Mouse (Mus musculus) liver, embryonic 15.5 days (tissue): Measurements from ENCODE around the gene Cd1d1. TPM values are rescaled to one million over a fixed set of nuclear protein-coding genes. Genes with fewer than 3 reads are reported as not detected.
"Not testable (repeated sequence)": the region's sequence is repeated elsewhere in the genome, so short reads cannot be mapped to it uniquely, and the experiment has no call there.

Experiments used
- ATAC-seq: fragments of 200-750 bp; cut with Nextera tagmentation; 2 replicates; pipeline ENCODE4 v1.8.0; 2017; ENCODE audit warnings: moderate number of reproducible peaks, mild to moderate bottlenecking, moderate library complexity; ENCODE audit not compliant: insufficient read depth
- H3K27ac ChIP-seq: fragments of 300-500 bp; sonication (generic); replicated peaks from 2 replicates; pipeline ENCODE4 v1.5.1; 2015; ENCODE audit warnings: mild to moderate bottlenecking, inconsistent platforms
- H3K27me3 ChIP-seq: fragments of 300-500 bp; sonication (generic); 2 replicates; pipeline ENCODE4 v1.6.1; 2015; ENCODE audit warnings: mild to moderate bottlenecking, inconsistent platforms
- H3K36me3 ChIP-seq: fragments of 300-500 bp; sonication (generic); replicated peaks from 2 replicates; pipeline ENCODE4 v1.6.1; 2015; ENCODE audit warnings: moderate library complexity, mild to moderate bottlenecking, inconsistent platforms
- H3K4me1 ChIP-seq: fragments of 300-500 bp; sonication (generic); replicated peaks from 2 replicates; pipeline ENCODE4 v1.6.1; 2015; ENCODE audit warnings: inconsistent platforms
- H3K4me2 ChIP-seq: fragments of 300-500 bp; sonication (generic); 2 replicates; pipeline ENCODE4 v1.6.1; 2015; ENCODE audit warnings: moderate library complexity, mild to moderate bottlenecking, inconsistent platforms
- H3K4me3 ChIP-seq: fragments of 300-500 bp; sonication (generic); replicated peaks from 2 replicates; pipeline ENCODE4 v1.5.1; 2015; ENCODE audit warnings: mild to moderate bottlenecking, inconsistent platforms
- H3K9ac ChIP-seq: fragments of 300-500 bp; sonication (generic); 2 replicates; pipeline ENCODE4 v1.6.1; 2015; ENCODE audit warnings: moderate library complexity, mild to moderate bottlenecking, inconsistent platforms
- H3K9me3 ChIP-seq: fragments of 300-500 bp; sonication (generic); replicated peaks from 2 replicates; pipeline ENCODE4 v1.6.1; 2016; ENCODE audit warnings: inconsistent platforms
- WGBS: fragments of 180-500 bp; shearing (Covaris S2); methylation state at CpG from one replicate; pipeline ENCODE4 v1.1.7; 2015; ENCODE audit warnings: mixed read lengths; ENCODE audit not compliant: insufficient replicate concordance; 5-methylcytosine and 5-hydroxymethylcytosine counted together
- polyA plus RNA-seq: library from polyadenylated mRNA; unstranded; fragments of >200 nt; fragmentation: Nextera tagmentation; extraction: Ambion mirVana; gene quantifications from 2 replicates; pipeline ENCODE4 v1.2.1, GENCODE M21; 2015

The Cd1d1 gene
- polyA plus RNA-seq, 1 experiment from 2014 or later: 6.0 TPM

- no peak overlapping the region for H3K9ac ChIP-seq
- no peak overlapping the region for H3K4me3 ChIP-seq
- WGBS: 29% methylated on average over 4 of the region's 4 CpGs
- H3K9me3 ChIP-seq: no peaks in the 10 kb centered on the region
- H3K4me2 ChIP-seq: no peak overlapping the region
- ATAC-seq: peak; percentile 49; the same call in 1 of the 2 replicates
- no peaks in the 10 kb centered on the region for H3K36me3 ChIP-seq
- H3K27ac ChIP-seq: no peak overlapping the region
- no peaks in the 10 kb centered on the region for H3K27me3 ChIP-seq
- H3K4me1 ChIP-seq: peaks cover 12% of the 10 kb centered on the region
Measured at GRCm38 (mm10) chr3:87000676-87001075, 1.4 kb upstream of the Cd1d1 start.

- H3K27ac ChIP-seq: no peak overlapping the region
- no peak for ATAC-seq
- peak overlapping the region; percentile 75 for H3K4me2 ChIP-seq
- H3K4me1 ChIP-seq: peaks cover 12% of the 10 kb centered on the region
- WGBS: 50% methylated on average over 12 of the region's 12 CpGs
- no peaks in the 10 kb centered on the region for H3K27me3 ChIP-seq
- no peak overlapping the region for H3K4me3 ChIP-seq
- no peak overlapping the region for H3K9ac ChIP-seq
- no peaks in the 10 kb centered on the region for H3K36me3 ChIP-seq
- H3K9me3 ChIP-seq: no peaks in the 10 kb centered on the region
Measured at GRCm38 (mm10) chr3:87000051-87000450, 810 bp upstream of the Cd1d1 start.

GRCm38 (mm10) chr3:86998433-86999414, 517 bp downstream of the Cd1d1 start:
- H3K4me3 ChIP-seq: peak overlapping the region; percentile 58
- H3K9me3 ChIP-seq: not testable (repeated sequence)

GRCm38 (mm10) chr3:86996111-86996510, 3.1 kb downstream of the Cd1d1 start:
- ATAC-seq: no peak
- H3K27ac ChIP-seq: no peak overlapping the region
- no peaks in the 10 kb centered on the region for H3K9me3 ChIP-seq
- WGBS: 72% methylated on average over 4 of the region's 4 CpGs
- H3K9ac ChIP-seq: no peak overlapping the region
- H3K4me3 ChIP-seq: no peak overlapping the region
- no peaks in the 10 kb centered on the region for H3K36me3 ChIP-seq
- H3K4me1 ChIP-seq: peaks cover 12% of the 10 kb centered on the region
- H3K27me3 ChIP-seq: no peaks in the 10 kb centered on the region
- H3K4me2 ChIP-seq: no peak overlapping the region

More at GRCm38 (mm10) chr3:86998433-86999414, 517 bp downstream of the Cd1d1 start:
- Histone ChIP-seq H3K4me1 (peaks cover 12% of the 10 kb centered on the region), H3K27ac (peak overlapping the region; percentile 64), H3K9ac (peak overlapping the region; percentile 43), H3K4me2 (peak overlapping the region; percentile 75)
- not testable (repeated sequence) for H3K36me3 ChIP-seq, H3K27me3 ChIP-seq
- peak; percentile 78 for ATAC-seq
- 3% methylated on average over 24 of the region's 24 CpGs for WGBS

- H3K27ac ChIP-seq: no peak overlapping the region
- H3K27me3 ChIP-seq: no peaks in the 10 kb centered on the region
- no peak overlapping the region for H3K9ac ChIP-seq
- ATAC-seq: no peak
- H3K4me3 ChIP-seq: no peak overlapping the region
- no peaks in the 10 kb centered on the region for H3K36me3 ChIP-seq
- no peak overlapping the region for H3K4me2 ChIP-seq
- no peaks in the 10 kb centered on the region for H3K9me3 ChIP-seq
- peaks cover 10% of the 10 kb centered on the region for H3K4me1 ChIP-seq
- 18% methylated on average over 1 of the region's 1 CpGs for WGBS
Measured at GRCm38 (mm10) chr3:86995381-86995780, 3.9 kb downstream of the Cd1d1 start.

GRCm38 (mm10) chr3:86986969-86987368, 12.3 kb downstream of the Cd1d1 start:
- H3K27ac ChIP-seq, H3K4me1 ChIP-seq, H3K36me3 ChIP-seq, H3K27me3 ChIP-seq, H3K9me3 ChIP-seq, H3K9ac ChIP-seq, ATAC-seq: not testable (repeated sequence)
- H3K4me2 ChIP-seq: peak overlapping the region; percentile 52
- H3K4me3 ChIP-seq: peak overlapping the region; percentile 31
- 22% methylated on average over 6 of the region's 6 CpGs for WGBS

GRCm38 (mm10) chr3:86986490-86986889, 12.8 kb downstream of the Cd1d1 start:
- Histone ChIP-seq H3K9ac (no peak overlapping the region), H3K27ac (no peak overlapping the region), H3K36me3 (no peaks in the 10 kb centered on the region), H3K4me2 (peak overlapping the region; percentile 52), H3K9me3 (no peaks in the 10 kb centered on the region), H3K4me3 (peak overlapping the region; percentile 31), H3K27me3 (no peaks in the 10 kb centered on the region), H3K4me1 (no peaks in the 10 kb centered on the region)
- WGBS: 23% methylated on average over 12 of the region's 12 CpGs
- no peak for ATAC-seq

GRCm38 (mm10) chr3:86983382-86983781, 15.9 kb downstream of the Cd1d1 start:
- Histone ChIP-seq H3K36me3 (no peaks in the 10 kb centered on the region), H3K9me3 (no peaks in the 10 kb centered on the region), H3K4me1 (no peaks in the 10 kb centered on the region), H3K4me2 (no peak overlapping the region), H3K27ac (no peak overlapping the region), H3K4me3 (no peak overlapping the region), H3K9ac (no peak overlapping the region), H3K27me3 (no peaks in the 10 kb centered on the region)
- 62% methylated on average over 6 of the region's 6 CpGs for WGBS
- no peak for ATAC-seq

GRCm38 (mm10) chr3:86976546-86976945, 22.7 kb downstream of the Cd1d1 start:
- Histone ChIP-seq H3K4me2 (no peak overlapping the region), H3K36me3 (no peaks in the 10 kb centered on the region), H3K4me3 (no peak overlapping the region), H3K27me3 (no peaks in the 10 kb centered on the region), H3K27ac (no peak overlapping the region), H3K4me1 (no peaks in the 10 kb centered on the region), H3K9me3 (no peaks in the 10 kb centered on the region), H3K9ac (no peak overlapping the region)
- WGBS: 4% methylated on average over 8 of the region's 8 CpGs
- ATAC-seq: no peak

- Histone ChIP-seq H3K4me1 (no peaks in the 10 kb centered on the region), H3K9ac (no peak overlapping the region), H3K27me3 (no peaks in the 10 kb centered on the region), H3K9me3 (no peaks in the 10 kb centered on the region), H3K4me2 (no peak overlapping the region), H3K4me3 (no peak overlapping the region), H3K27ac (no peak overlapping the region), H3K36me3 (no peaks in the 10 kb centered on the region)
- ATAC-seq: no peak
- WGBS: 44% methylated on average over 2 of the region's 2 CpGs
Measured at GRCm38 (mm10) chr3:86975150-86975549, 24.1 kb downstream of the Cd1d1 start.

- ATAC-seq: no peak
- Histone ChIP-seq H3K4me1 (no peaks in the 10 kb centered on the region), H3K9ac (no peak overlapping the region), H3K4me3 (no peak overlapping the region), H3K9me3 (no peaks in the 10 kb centered on the region), H3K27ac (no peak overlapping the region), H3K36me3 (no peaks in the 10 kb centered on the region), H3K27me3 (no peaks in the 10 kb centered on the region), H3K4me2 (no peak overlapping the region)
- 72% methylated on average over 17 of the region's 17 CpGs for WGBS
Measured at GRCm38 (mm10) chr3:86962665-86963435, 36.4 kb downstream of the Cd1d1 start.
